Mouse (Mus musculus): Measurements from ENCODE around the gene Reep3. TPM values are rescaled to one million over a fixed set of nuclear protein-coding genes. Genes with fewer than 3 reads are reported as not detected.

Gene Reep3
- polyA plus RNA-seq, 1 experiment = 47.9 TPM

DNA sequence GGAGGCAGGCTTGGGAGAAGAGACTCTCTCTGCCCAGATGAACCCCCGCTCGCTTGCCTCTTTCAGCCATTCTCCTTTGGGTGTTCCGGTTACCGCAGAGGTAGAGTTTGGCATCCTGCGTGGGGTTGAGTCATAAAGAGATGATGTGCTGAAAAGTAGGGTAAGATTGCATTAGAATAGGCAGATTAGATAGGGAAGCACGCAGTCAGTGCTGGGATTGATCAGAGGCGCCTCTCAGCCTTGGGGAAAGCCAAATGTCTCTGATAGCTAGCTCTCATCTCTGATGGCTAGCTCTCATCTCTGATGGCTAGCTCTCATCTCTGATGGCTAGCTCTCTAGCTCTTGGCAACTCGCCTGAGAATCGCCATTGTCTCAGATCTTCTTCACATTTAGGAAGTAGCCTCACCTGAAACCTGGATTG, 4.1 kb upstream of the Reep3 start:
- TF ChIP-seq POLR2A (IDR thresholded peaks at IDR 0.05; ENCODE audit: insufficient read depth, low read length) (no peak), EP300 (IDR thresholded peaks at IDR 0.05; ENCODE audit: insufficient read depth, low read depth, low read length) (no peak), CTCF (IDR thresholded peaks at IDR 0.05; ENCODE audit: low read depth, low read length) (no peak)
- Histone ChIP-seq H3K9me3 (replicated peaks; ENCODE audit: control insufficient read depth, insufficient read depth, low read length, poor library complexity, severe bottlenecking) (no peaks in the 10 kb centered on the region), H3K36me3 (ENCODE audit: control insufficient read depth, insufficient read depth, low read length, poor library complexity, severe bottlenecking) (0 out of 2 replicates have a peak, but pooled peaks cover 2% of the 10 kb centered on the region), H3K4me3 (ENCODE audit: low read depth, low read length) (peak overlapping the region; percentile 37), H3K9ac (ENCODE audit: low read depth, poor library complexity, severe bottlenecking) (peak overlapping the region; percentile 1), H3K27me3 (ENCODE audit: control insufficient read depth, insufficient read depth, low read length, poor library complexity, severe bottlenecking) (no peaks in the 10 kb centered on the region), H3K4me1 (ENCODE audit: control insufficient read depth, insufficient read depth, low read length) (no peaks in the 10 kb centered on the region), H3K27ac (ENCODE audit: insufficient read depth, low read length) (peak overlapping the region; percentile 60)

DNA sequence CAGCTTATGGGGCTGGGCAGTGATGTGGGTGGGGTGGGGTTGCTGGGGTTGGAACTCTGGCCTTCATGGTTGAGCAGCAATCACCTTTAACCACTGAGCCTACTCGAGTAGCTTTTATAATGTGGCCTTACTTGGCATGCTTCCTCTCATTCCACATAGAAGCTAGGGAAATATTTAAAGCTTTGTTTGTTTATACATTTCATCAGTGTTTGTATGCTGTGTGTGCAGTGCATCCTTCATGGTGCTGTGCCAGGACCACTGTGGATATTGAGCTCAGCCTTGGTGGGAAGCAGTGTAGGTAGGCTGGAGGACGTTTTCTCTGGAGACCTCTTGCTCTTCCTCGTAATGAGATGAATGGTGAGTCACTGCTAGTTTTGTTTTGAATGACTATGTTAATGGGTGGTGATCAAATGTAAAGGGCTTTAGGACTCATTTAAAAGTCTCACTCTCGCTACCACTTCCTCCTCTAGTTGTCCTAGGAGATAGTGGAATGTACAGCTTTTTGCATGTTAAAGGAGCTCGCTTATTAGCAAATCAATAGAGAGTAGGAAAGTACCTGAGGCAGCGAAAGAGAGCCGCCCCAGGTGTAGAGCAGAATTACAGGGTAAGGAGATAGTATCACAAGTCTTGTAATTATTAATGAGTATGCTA, 3.4 kb upstream of the Reep3 start:
- H3K36me3 ChIP-seq (ENCODE audit: control insufficient read depth, insufficient read depth, low read length, poor library complexity, severe bottlenecking) = 0 out of 2 replicates have a peak, but pooled peaks cover 2% of the 10 kb centered on the region
- peak overlapping the region; percentile 68 for H3K27ac ChIP-seq (ENCODE audit: insufficient read depth, low read length)
- H3K4me1 ChIP-seq (ENCODE audit: control insufficient read depth, insufficient read depth, low read length) = no peaks in the 10 kb centered on the region
- H3K4me3 ChIP-seq (ENCODE audit: low read depth, low read length) = peak overlapping the region; percentile 28
- no peaks in the 10 kb centered on the region for H3K27me3 ChIP-seq (ENCODE audit: control insufficient read depth, insufficient read depth, low read length, poor library complexity, severe bottlenecking)
- peak overlapping the region; percentile 94; the same call in 1 of the 2 replicates for H3K9ac ChIP-seq (ENCODE audit: low read depth, poor library complexity, severe bottlenecking)
- no peak for TF ChIP-seq POLR2A (IDR thresholded peaks at IDR 0.05; ENCODE audit: insufficient read depth, low read length)
- TF ChIP-seq EP300 (IDR thresholded peaks at IDR 0.05; ENCODE audit: insufficient read depth, low read depth, low read length) = peak; percentile 91
- H3K9me3 ChIP-seq (replicated peaks; ENCODE audit: control insufficient read depth, insufficient read depth, low read length, poor library complexity, severe bottlenecking) = no peaks in the 10 kb centered on the region

DNA sequence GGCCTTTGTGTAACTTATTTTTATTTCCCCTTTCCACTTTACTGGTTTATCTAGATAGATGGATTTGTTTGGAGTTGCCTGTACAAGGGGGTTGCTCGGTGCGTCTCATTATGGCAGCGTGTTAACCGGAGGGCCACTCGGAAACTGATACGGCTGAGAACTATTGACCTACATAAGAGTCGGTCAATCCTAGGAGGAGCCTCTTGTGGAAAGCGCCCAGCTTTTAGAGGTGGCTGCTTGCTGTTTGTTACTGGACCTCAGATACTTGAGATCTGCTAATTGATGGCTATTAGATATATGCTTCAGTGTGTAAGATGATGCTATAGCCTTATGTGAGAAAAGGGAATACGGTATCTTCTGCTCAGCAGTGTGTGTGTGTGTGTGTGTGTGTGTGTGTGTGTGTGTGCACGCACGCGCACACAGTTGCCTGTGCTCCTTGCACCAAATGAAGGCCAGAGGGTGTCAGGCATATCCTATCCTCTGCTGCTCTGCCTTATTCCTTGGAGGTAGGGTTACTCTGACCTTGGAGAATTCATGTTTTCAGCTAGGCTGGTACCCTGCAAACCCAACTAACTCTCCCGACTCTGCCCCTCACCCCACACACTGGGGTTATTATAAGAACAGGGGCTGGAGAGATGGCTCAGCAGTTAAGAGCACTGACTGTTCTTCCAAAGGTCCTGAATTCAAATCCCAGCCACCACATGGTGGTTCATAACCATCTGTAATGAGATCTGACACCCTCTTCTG, 2.6 kb upstream of the Reep3 start:
- Histone ChIP-seq H3K9ac (ENCODE audit: low read depth, poor library complexity, severe bottlenecking) (peak overlapping the region; percentile 94), H3K4me1 (ENCODE audit: control insufficient read depth, insufficient read depth, low read length) (no peaks in the 10 kb centered on the region), H3K9me3 (replicated peaks; ENCODE audit: control insufficient read depth, insufficient read depth, low read length, poor library complexity, severe bottlenecking) (no peaks in the 10 kb centered on the region), H3K4me3 (ENCODE audit: low read depth, low read length) (peak overlapping the region; percentile 62), H3K36me3 (ENCODE audit: control insufficient read depth, insufficient read depth, low read length, poor library complexity, severe bottlenecking) (0 out of 2 replicates have a peak, but pooled peaks cover 2% of the 10 kb centered on the region), H3K27me3 (ENCODE audit: control insufficient read depth, insufficient read depth, low read length, poor library complexity, severe bottlenecking) (no peaks in the 10 kb centered on the region), H3K27ac (ENCODE audit: insufficient read depth, low read length) (peak overlapping the region; percentile 68)
- TF ChIP-seq CTCF (IDR thresholded peaks at IDR 0.05; ENCODE audit: low read depth, low read length) (no peak), EP300 (IDR thresholded peaks at IDR 0.05; ENCODE audit: insufficient read depth, low read depth, low read length) (0 out of 2 replicates have a peak, but pooled peaks have one; percentile 32)

DNA sequence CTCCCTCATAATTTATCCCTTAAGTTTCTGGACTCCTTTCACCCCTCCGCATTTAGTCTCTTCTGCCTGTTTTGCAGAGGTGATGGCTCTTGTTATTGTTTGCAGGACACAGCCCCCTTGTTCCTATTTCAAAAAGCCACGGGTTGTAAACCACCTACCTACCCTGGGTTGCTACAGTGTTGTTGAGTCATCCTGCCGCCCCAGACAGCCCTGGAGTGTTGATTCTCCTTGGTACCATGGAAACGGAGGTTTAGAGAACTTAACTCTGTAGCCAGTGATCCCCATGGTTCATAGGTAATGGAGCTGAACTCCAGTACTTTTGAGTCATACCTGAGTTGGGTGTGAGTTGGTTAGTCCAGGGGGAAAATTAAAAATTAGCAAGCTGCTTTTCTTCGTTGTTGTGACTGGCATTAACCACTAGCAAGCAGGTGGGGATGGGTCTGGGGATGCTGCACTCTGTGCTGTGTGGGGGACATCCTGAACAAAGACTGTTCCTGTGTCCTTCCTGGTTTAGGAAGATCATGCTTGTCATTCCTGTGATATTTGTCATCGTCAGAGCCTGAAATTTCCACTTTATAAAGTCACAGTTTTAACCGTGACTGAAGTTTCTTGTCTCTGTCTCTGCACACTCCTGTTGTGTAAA, 1.8 kb upstream of the Reep3 start:
- H3K4me3 ChIP-seq (ENCODE audit: low read depth, low read length) = peak overlapping the region; percentile 62
- peak overlapping the region; percentile 94 for H3K9ac ChIP-seq (ENCODE audit: low read depth, poor library complexity, severe bottlenecking)
- H3K27me3 ChIP-seq (ENCODE audit: control insufficient read depth, insufficient read depth, low read length, poor library complexity, severe bottlenecking) = no peaks in the 10 kb centered on the region
- no peaks in the 10 kb centered on the region for H3K4me1 ChIP-seq (ENCODE audit: control insufficient read depth, insufficient read depth, low read length)
- no peak for TF ChIP-seq POLR2A (IDR thresholded peaks at IDR 0.05; ENCODE audit: insufficient read depth, low read length)
- TF ChIP-seq EP300 (IDR thresholded peaks at IDR 0.05; ENCODE audit: insufficient read depth, low read depth, low read length) = 0 out of 2 replicates have a peak, but pooled peaks have one; percentile 34
- 0 out of 2 replicates have a peak, but pooled peaks cover 2% of the 10 kb centered on the region for H3K36me3 ChIP-seq (ENCODE audit: control insufficient read depth, insufficient read depth, low read length, poor library complexity, severe bottlenecking)
- H3K9me3 ChIP-seq (replicated peaks; ENCODE audit: control insufficient read depth, insufficient read depth, low read length, poor library complexity, severe bottlenecking) = no peaks in the 10 kb centered on the region
- peak overlapping the region; percentile 68 for H3K27ac ChIP-seq (ENCODE audit: insufficient read depth, low read length)

DNA sequence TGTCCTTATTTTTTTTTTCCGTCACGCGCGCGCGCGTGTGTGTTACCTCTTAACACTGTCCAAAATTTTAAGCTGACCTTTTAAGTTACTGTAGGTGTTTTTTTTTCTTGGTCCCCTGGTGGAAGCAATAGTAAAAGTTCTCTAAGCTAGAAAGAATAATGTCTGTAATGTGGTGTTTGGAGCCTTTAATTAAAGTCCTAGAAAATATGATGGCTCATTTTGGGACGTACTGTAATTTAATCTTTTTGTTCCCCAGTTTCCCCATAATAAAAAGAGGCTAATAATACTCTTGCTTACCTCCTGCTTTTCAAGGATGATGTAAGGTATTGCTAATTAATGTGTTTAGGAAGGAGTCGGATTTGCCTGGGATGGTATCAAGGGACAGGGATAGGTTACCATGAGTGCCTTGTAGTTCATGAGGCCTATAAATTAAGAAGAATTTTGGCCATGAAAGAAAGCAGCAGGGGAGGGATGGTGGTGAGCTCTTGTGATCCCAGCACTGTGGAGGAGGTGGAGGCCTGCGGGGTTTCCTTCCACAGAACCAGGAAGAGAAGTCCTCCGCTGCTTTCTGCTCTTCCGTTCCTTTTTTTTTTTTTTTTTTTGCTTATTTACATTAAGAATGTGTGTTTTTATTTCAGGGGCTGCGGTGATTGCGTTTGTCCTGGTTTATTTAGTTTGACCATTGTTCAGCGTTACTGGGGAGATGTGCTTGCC, 849 bp upstream of the Reep3 start:
- peak overlapping the region; percentile 97 for H3K4me3 ChIP-seq (ENCODE audit: low read depth, low read length)
- H3K27me3 ChIP-seq (ENCODE audit: control insufficient read depth, insufficient read depth, low read length, poor library complexity, severe bottlenecking) = no peaks in the 10 kb centered on the region
- H3K4me1 ChIP-seq (ENCODE audit: control insufficient read depth, insufficient read depth, low read length) = no peaks in the 10 kb centered on the region
- TF ChIP-seq CTCF (IDR thresholded peaks at IDR 0.05; ENCODE audit: low read depth, low read length) (no peak), EP300 (IDR thresholded peaks at IDR 0.05; ENCODE audit: insufficient read depth, low read depth, low read length) (no peak), POLR2A (IDR thresholded peaks at IDR 0.05; ENCODE audit: insufficient read depth, low read length) (no peak)
- peak overlapping the region; percentile 94 for H3K9ac ChIP-seq (ENCODE audit: low read depth, poor library complexity, severe bottlenecking)
- peak overlapping the region; percentile 89 for H3K27ac ChIP-seq (ENCODE audit: insufficient read depth, low read length)
- 0 out of 2 replicates have a peak, but pooled peaks cover 2% of the 10 kb centered on the region for H3K36me3 ChIP-seq (ENCODE audit: control insufficient read depth, insufficient read depth, low read length, poor library complexity, severe bottlenecking)
- no peaks in the 10 kb centered on the region for H3K9me3 ChIP-seq (replicated peaks; ENCODE audit: control insufficient read depth, insufficient read depth, low read length, poor library complexity, severe bottlenecking)

Measured in ES-Bruce4 (cell line).